Mouse (Mus musculus): Measurements from ENCODE around the gene Dact2. TPM values are rescaled to one million over a fixed set of nuclear protein-coding genes. Genes with fewer than 3 reads are reported as not detected.

The Dact2 gene
- polyA plus RNA-seq, 1 experiment: 8.3 TPM

DNA sequence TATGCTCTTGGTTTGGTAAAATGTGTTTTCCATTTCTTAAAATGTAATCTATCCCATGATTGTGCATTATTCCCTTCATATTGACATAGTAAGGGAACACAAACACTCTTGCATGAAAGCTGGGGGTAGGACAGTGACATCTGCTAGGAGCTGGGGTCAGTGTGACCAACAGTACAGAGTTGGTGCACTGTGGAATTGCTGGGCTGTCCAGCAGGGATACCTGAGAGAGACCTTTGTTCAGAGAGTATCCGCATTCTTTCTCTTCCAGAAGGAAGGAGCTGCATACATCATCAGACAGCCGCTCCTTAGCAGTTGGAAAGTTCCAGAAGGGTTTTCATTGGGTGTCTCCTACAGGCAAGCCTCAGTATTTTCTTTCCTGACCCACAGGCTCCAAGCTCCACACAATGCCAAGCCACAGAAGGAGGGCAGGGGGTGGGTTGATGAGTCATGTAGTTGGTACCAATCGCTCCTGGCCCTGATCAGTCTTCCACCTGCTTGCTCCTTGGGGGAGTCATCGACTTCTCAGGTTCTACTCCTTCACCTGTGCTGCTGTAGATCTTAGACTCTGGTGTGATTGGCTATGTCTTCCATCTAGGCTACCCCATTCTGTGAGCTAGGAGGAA, 19.8 kb downstream of the Dact2 start:
- no peaks in the 10 kb centered on the region for H3K36me3 ChIP-seq (ENCODE audit: control insufficient read depth, insufficient read depth, low read length)
- no peak for TF ChIP-seq POLR2A (IDR thresholded peaks at IDR 0.05; ENCODE audit: control insufficient read depth, low read depth, low read length)
- no peak for TF ChIP-seq CTCF (IDR thresholded peaks at IDR 0.05; ENCODE audit: control insufficient read depth, insufficient read depth, insufficient replicate concordance, low read depth, low read length)
- no peak overlapping the region for H3K27ac ChIP-seq (ENCODE audit: control insufficient read depth, insufficient read depth, low read depth, low read length)
- no peak overlapping the region for H3K4me3 ChIP-seq (ENCODE audit: control insufficient read depth, low read depth, low read length)
- no peaks in the 10 kb centered on the region for H3K27me3 ChIP-seq (ENCODE audit: control insufficient read depth, insufficient read depth, low read length)
- H3K4me1 ChIP-seq (ENCODE audit: control insufficient read depth, insufficient read depth, low read length): no peaks in the 10 kb centered on the region

GRCm38 (mm10) chr17:14183717-14184116, 20.4 kb downstream of the Dact2 start:
- Histone ChIP-seq H3K36me3 (ENCODE audit: control insufficient read depth, insufficient read depth, low read length) (no peaks in the 10 kb centered on the region), H3K4me1 (ENCODE audit: control insufficient read depth, insufficient read depth, low read length) (no peaks in the 10 kb centered on the region), H3K27ac (ENCODE audit: control insufficient read depth, insufficient read depth, low read depth, low read length) (no peak overlapping the region), H3K27me3 (ENCODE audit: control insufficient read depth, insufficient read depth, low read length) (no peaks in the 10 kb centered on the region), H3K4me3 (ENCODE audit: control insufficient read depth, low read depth, low read length) (no peak overlapping the region)
- TF ChIP-seq POLR2A (IDR thresholded peaks at IDR 0.05; ENCODE audit: control insufficient read depth, low read depth, low read length) (no peak), CTCF (IDR thresholded peaks at IDR 0.05; ENCODE audit: control insufficient read depth, insufficient read depth, insufficient replicate concordance, low read depth, low read length) (no peak)

GRCm38 (mm10) chr17:14182860-14183259, 21.2 kb downstream of the Dact2 start:
- Histone ChIP-seq H3K27ac (ENCODE audit: control insufficient read depth, insufficient read depth, low read depth, low read length) (no peak overlapping the region), H3K4me1 (ENCODE audit: control insufficient read depth, insufficient read depth, low read length) (no peaks in the 10 kb centered on the region), H3K36me3 (ENCODE audit: control insufficient read depth, insufficient read depth, low read length) (no peaks in the 10 kb centered on the region), H3K27me3 (ENCODE audit: control insufficient read depth, insufficient read depth, low read length) (no peaks in the 10 kb centered on the region), H3K4me3 (ENCODE audit: control insufficient read depth, low read depth, low read length) (no peak overlapping the region)
- TF ChIP-seq POLR2A (IDR thresholded peaks at IDR 0.05; ENCODE audit: control insufficient read depth, low read depth, low read length) (no peak), CTCF (IDR thresholded peaks at IDR 0.05; ENCODE audit: control insufficient read depth, insufficient read depth, insufficient replicate concordance, low read depth, low read length) (no peak)

- Histone ChIP-seq H3K27me3 (ENCODE audit: control insufficient read depth, insufficient read depth, low read length) (no peaks in the 10 kb centered on the region), H3K4me3 (ENCODE audit: control insufficient read depth, low read depth, low read length) (no peak overlapping the region), H3K27ac (ENCODE audit: control insufficient read depth, insufficient read depth, low read depth, low read length) (no peak overlapping the region)
Measured at GRCm38 (mm10) chr17:14178911-14179310, 25.2 kb downstream of the Dact2 start.

DNA sequence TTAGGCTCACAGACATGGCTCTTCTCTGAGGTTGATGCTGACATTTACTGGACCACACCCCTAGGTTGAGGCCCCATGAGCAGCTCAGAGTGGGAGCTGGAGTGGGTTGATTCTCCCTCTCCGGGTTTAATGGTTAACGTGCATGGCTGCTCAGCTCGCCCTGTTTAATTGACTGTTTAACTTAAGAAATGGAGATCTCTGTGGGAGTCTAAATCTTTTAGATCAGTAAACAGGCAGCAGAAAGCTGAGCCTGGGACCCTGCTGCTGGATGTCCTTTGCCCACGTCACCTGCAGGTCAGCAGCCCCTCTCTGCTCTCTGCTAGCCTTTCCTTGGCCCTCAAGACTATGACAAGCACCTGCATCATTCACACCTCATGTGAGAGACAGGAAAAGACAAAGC, 25.6 kb downstream of the Dact2 start:
- Histone ChIP-seq H3K36me3 (ENCODE audit: control insufficient read depth, insufficient read depth, low read length) (no peaks in the 10 kb centered on the region), H3K27ac (ENCODE audit: control insufficient read depth, insufficient read depth, low read depth, low read length) (no peak overlapping the region), H3K4me1 (ENCODE audit: control insufficient read depth, insufficient read depth, low read length) (peaks cover 4% of the 10 kb centered on the region), H3K4me3 (ENCODE audit: control insufficient read depth, low read depth, low read length) (no peak overlapping the region), H3K27me3 (ENCODE audit: control insufficient read depth, insufficient read depth, low read length) (no peaks in the 10 kb centered on the region)
- TF ChIP-seq POLR2A (IDR thresholded peaks at IDR 0.05; ENCODE audit: control insufficient read depth, low read depth, low read length) (no peak), CTCF (IDR thresholded peaks at IDR 0.05; ENCODE audit: control insufficient read depth, insufficient read depth, insufficient replicate concordance, low read depth, low read length) (no peak)

More at GRCm38 (mm10) chr17:14178911-14179310, 25.2 kb downstream of the Dact2 start:
- no peaks in the 10 kb centered on the region for H3K36me3 ChIP-seq (ENCODE audit: control insufficient read depth, insufficient read depth, low read length)
- H3K4me1 ChIP-seq (ENCODE audit: control insufficient read depth, insufficient read depth, low read length): peaks cover under 1% of the 10 kb centered on the region
- TF ChIP-seq POLR2A (IDR thresholded peaks at IDR 0.05; ENCODE audit: control insufficient read depth, low read depth, low read length) (no peak), CTCF (IDR thresholded peaks at IDR 0.05; ENCODE audit: control insufficient read depth, insufficient read depth, insufficient replicate concordance, low read depth, low read length) (no peak)

DNA sequence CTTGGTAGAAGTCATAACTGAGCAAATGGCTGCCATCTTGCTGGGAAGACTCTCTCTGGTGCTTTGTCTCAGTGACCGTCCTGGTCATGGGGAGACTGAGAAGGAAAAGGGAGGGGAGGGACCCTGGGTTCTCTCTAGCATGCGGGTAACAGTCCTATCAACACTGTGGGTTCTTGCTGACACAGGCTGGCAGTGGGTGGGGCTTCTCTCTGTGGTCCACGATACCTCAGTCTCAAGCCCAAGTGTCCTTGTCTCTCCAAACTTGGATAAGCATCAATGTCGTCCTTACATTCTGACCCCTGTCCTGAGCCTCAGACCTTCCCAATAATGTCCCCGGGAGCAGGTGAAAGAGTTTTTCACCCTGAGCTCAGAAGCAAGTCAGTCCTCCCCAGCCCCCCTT, 26.1 kb downstream of the Dact2 start:
- H3K27ac ChIP-seq (ENCODE audit: control insufficient read depth, insufficient read depth, low read depth, low read length): no peak overlapping the region

DNA sequence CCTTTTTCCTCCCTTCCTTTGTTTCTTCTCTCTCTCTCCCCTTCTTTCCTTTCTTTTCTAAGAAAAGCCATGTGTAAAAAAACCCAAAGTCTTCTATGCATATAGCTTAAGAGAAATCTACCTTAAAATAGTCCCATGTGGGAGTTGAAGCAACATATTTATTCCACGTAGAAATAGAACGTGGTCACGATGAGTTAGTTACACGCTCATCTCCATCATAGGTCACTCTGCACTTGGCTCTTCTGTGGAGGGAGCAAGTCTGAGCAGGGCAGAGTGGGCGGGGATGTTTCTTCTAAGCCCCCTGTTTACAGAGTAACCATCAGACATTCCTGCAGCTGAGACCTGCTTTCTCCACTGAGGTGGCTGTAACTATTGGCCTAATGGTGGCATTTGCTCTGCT, 27.1 kb downstream of the Dact2 start:
- no peaks in the 10 kb centered on the region for H3K27me3 ChIP-seq (ENCODE audit: control insufficient read depth, insufficient read depth, low read length)
- no peak overlapping the region for H3K4me3 ChIP-seq (ENCODE audit: control insufficient read depth, low read depth, low read length)
- no peak overlapping the region for H3K27ac ChIP-seq (ENCODE audit: control insufficient read depth, insufficient read depth, low read depth, low read length)
- no peaks in the 10 kb centered on the region for H3K36me3 ChIP-seq (ENCODE audit: control insufficient read depth, insufficient read depth, low read length)
- no peak for TF ChIP-seq POLR2A (IDR thresholded peaks at IDR 0.05; ENCODE audit: control insufficient read depth, low read depth, low read length)
- TF ChIP-seq CTCF (IDR thresholded peaks at IDR 0.05; ENCODE audit: control insufficient read depth, insufficient read depth, insufficient replicate concordance, low read depth, low read length): no peak
- H3K4me1 ChIP-seq (ENCODE audit: control insufficient read depth, insufficient read depth, low read length): peaks cover 4% of the 10 kb centered on the region

More for the DNA sequence above, 26.1 kb downstream of the Dact2 start:
- no peaks in the 10 kb centered on the region for H3K36me3 ChIP-seq (ENCODE audit: control insufficient read depth, insufficient read depth, low read length)
- peaks cover 4% of the 10 kb centered on the region for H3K4me1 ChIP-seq (ENCODE audit: control insufficient read depth, insufficient read depth, low read length)
- no peaks in the 10 kb centered on the region for H3K27me3 ChIP-seq (ENCODE audit: control insufficient read depth, insufficient read depth, low read length)
- no peak overlapping the region for H3K4me3 ChIP-seq (ENCODE audit: control insufficient read depth, low read depth, low read length)
- no peak for TF ChIP-seq POLR2A (IDR thresholded peaks at IDR 0.05; ENCODE audit: control insufficient read depth, low read depth, low read length)
- TF ChIP-seq CTCF (IDR thresholded peaks at IDR 0.05; ENCODE audit: control insufficient read depth, insufficient read depth, insufficient replicate concordance, low read depth, low read length): no peak
